Mouse (Mus musculus): Measurements from ENCODE around the gene 1700057G04Rik. TPM values are rescaled to one million over a fixed set of nuclear protein-coding genes. Genes with fewer than 3 reads are reported as not detected.
A peak's percentile ranks its signal among the peaks of the same experiment; 100 is the strongest.

Gene 1700057G04Rik
- polyA plus RNA-seq, 1 experiment from 2014 or later, result not detected

- ATAC-seq (ENCODE audit: low FRiP score, low read depth), result no peak
- H3K4me1 ChIP-seq (replicated peaks), result no peaks in the 10 kb centered on the region
- no peaks in the 10 kb centered on the region for H3K36me3 ChIP-seq
- no peaks in the 10 kb centered on the region for H3K9me3 ChIP-seq
- no peak overlapping the region for H3K4me3 ChIP-seq
- WGBS, result 78% methylated on average over 4 of the region's 4 CpGs
- H3K27ac ChIP-seq (replicated peaks), result no peak overlapping the region
- H3K27me3 ChIP-seq, result no peaks in the 10 kb centered on the region
- no peak overlapping the region for H3K9ac ChIP-seq
- H3K4me2 ChIP-seq, result no peak overlapping the region
Observed at GRCm38 (mm10) chr9:92373896-92374295, 64.7 kb downstream of the 1700057G04Rik start.

- H3K9ac ChIP-seq, result no peak overlapping the region
- H3K9me3 ChIP-seq, result no peaks in the 10 kb centered on the region
- no peak overlapping the region for H3K4me3 ChIP-seq
- H3K27me3 ChIP-seq, result no peaks in the 10 kb centered on the region
- H3K36me3 ChIP-seq, result no peaks in the 10 kb centered on the region
- H3K4me1 ChIP-seq (replicated peaks), result no peaks in the 10 kb centered on the region
- WGBS, result 61% methylated on average over 7 of the region's 7 CpGs
- H3K27ac ChIP-seq (replicated peaks), result no peak overlapping the region
- ATAC-seq (ENCODE audit: low FRiP score, low read depth), result peak; percentile 84
- H3K4me2 ChIP-seq, result no peak overlapping the region
Observed at GRCm38 (mm10) chr9:92374705-92375199, 65.6 kb downstream of the 1700057G04Rik start.

GRCm38 (mm10) chr9:92375378-92375777 lies 66.2 kb downstream of the 1700057G04Rik start:
- no peaks in the 10 kb centered on the region for H3K9me3 ChIP-seq
- H3K27me3 ChIP-seq, result no peaks in the 10 kb centered on the region
- H3K4me1 ChIP-seq (replicated peaks), result no peaks in the 10 kb centered on the region
- H3K36me3 ChIP-seq, result no peaks in the 10 kb centered on the region
- WGBS, result 69% methylated on average over 8 of the region's 8 CpGs
- no peak overlapping the region for H3K27ac ChIP-seq (replicated peaks)
- H3K4me3 ChIP-seq, result no peak overlapping the region
- no peak overlapping the region for H3K9ac ChIP-seq
- ATAC-seq (ENCODE audit: low FRiP score, low read depth), result no peak
- H3K4me2 ChIP-seq, result no peak overlapping the region

GRCm38 (mm10) chr9:92377967-92378366 lies 68.8 kb downstream of the 1700057G04Rik start:
- ATAC-seq (ENCODE audit: low FRiP score, low read depth), result no peak

GRCm38 (mm10) chr9:92379240-92379639 lies 70.1 kb downstream of the 1700057G04Rik start:
- Histone ChIP-seq H3K27me3 (no peaks in the 10 kb centered on the region), H3K9me3 (no peaks in the 10 kb centered on the region), H3K4me3 (no peak overlapping the region), H3K4me2 (no peak overlapping the region), H3K9ac (no peak overlapping the region), H3K4me1 (replicated peaks) (no peaks in the 10 kb centered on the region), H3K36me3 (no peaks in the 10 kb centered on the region), H3K27ac (replicated peaks) (no peak overlapping the region)
- ATAC-seq (ENCODE audit: low FRiP score, low read depth), result no peak
- 91% methylated on average over 5 of the region's 5 CpGs for WGBS

More at GRCm38 (mm10) chr9:92377967-92378366, 68.8 kb downstream of the 1700057G04Rik start:
- Histone ChIP-seq H3K9me3 (no peaks in the 10 kb centered on the region), H3K27me3 (no peaks in the 10 kb centered on the region), H3K9ac (no peak overlapping the region), H3K27ac (replicated peaks) (no peak overlapping the region), H3K4me3 (no peak overlapping the region), H3K4me1 (replicated peaks) (no peaks in the 10 kb centered on the region), H3K4me2 (no peak overlapping the region), H3K36me3 (no peaks in the 10 kb centered on the region)
- WGBS, result 90% methylated on average over 1 of the region's 1 CpGs

- Histone ChIP-seq H3K27me3 (no peaks in the 10 kb centered on the region), H3K36me3 (no peaks in the 10 kb centered on the region), H3K4me1 (replicated peaks) (no peaks in the 10 kb centered on the region), H3K9me3 (no peaks in the 10 kb centered on the region), H3K4me3 (no peak overlapping the region), H3K4me2 (no peak overlapping the region), H3K9ac (no peak overlapping the region), H3K27ac (replicated peaks) (no peak overlapping the region)
- no peak for ATAC-seq (ENCODE audit: low FRiP score, low read depth)
- WGBS, result 86% methylated on average over 3 of the region's 3 CpGs
Observed at GRCm38 (mm10) chr9:92383415-92383814, 74.2 kb downstream of the 1700057G04Rik start.

GRCm38 (mm10) chr9:92384401-92384800 lies 75.2 kb downstream of the 1700057G04Rik start:
- Histone ChIP-seq H3K36me3 (no peaks in the 10 kb centered on the region), H3K27me3 (no peaks in the 10 kb centered on the region), H3K4me3 (no peak overlapping the region), H3K27ac (replicated peaks) (no peak overlapping the region), H3K4me2 (no peak overlapping the region), H3K4me1 (replicated peaks) (no peaks in the 10 kb centered on the region), H3K9me3 (no peaks in the 10 kb centered on the region), H3K9ac (no peak overlapping the region)
- ATAC-seq (ENCODE audit: low FRiP score, low read depth), result no peak
- 73% methylated on average over 3 of the region's 3 CpGs for WGBS

- Histone ChIP-seq H3K4me3 (no peak overlapping the region), H3K27me3 (no peaks in the 10 kb centered on the region), H3K36me3 (no peaks in the 10 kb centered on the region), H3K4me1 (replicated peaks) (no peaks in the 10 kb centered on the region), H3K4me2 (no peak overlapping the region), H3K9me3 (no peaks in the 10 kb centered on the region), H3K27ac (replicated peaks) (no peak overlapping the region), H3K9ac (no peak overlapping the region)
- no peak for ATAC-seq (ENCODE audit: low FRiP score, low read depth)
- 90% methylated on average over 1 of the region's 1 CpGs for WGBS
Observed at GRCm38 (mm10) chr9:92385831-92386230, 76.7 kb downstream of the 1700057G04Rik start.

GRCm38 (mm10) chr9:92386871-92387270 lies 77.7 kb downstream of the 1700057G04Rik start:
- Histone ChIP-seq H3K27ac (replicated peaks) (no peak overlapping the region), H3K9ac (no peak overlapping the region), H3K4me2 (no peak overlapping the region), H3K4me1 (replicated peaks) (no peaks in the 10 kb centered on the region), H3K9me3 (no peaks in the 10 kb centered on the region), H3K27me3 (no peaks in the 10 kb centered on the region), H3K4me3 (no peak overlapping the region), H3K36me3 (no peaks in the 10 kb centered on the region)
- no peak for ATAC-seq (ENCODE audit: low FRiP score, low read depth)
- WGBS, result 77% methylated on average over 1 of the region's 1 CpGs

- ATAC-seq (ENCODE audit: low FRiP score, low read depth), result no peak
- Histone ChIP-seq H3K27ac (replicated peaks) (no peak overlapping the region), H3K4me3 (no peak overlapping the region), H3K9ac (no peak overlapping the region), H3K4me1 (replicated peaks) (no peaks in the 10 kb centered on the region), H3K4me2 (no peak overlapping the region), H3K27me3 (no peaks in the 10 kb centered on the region), H3K36me3 (no peaks in the 10 kb centered on the region), H3K9me3 (no peaks in the 10 kb centered on the region)
- WGBS, result 95% methylated on average over 1 of the region's 1 CpGs
Observed at GRCm38 (mm10) chr9:92387404-92387803, 78.2 kb downstream of the 1700057G04Rik start.

- WGBS, result 78% methylated on average over 5 of the region's 5 CpGs
- no peak overlapping the region for H3K4me2 ChIP-seq
- H3K27me3 ChIP-seq, result no peaks in the 10 kb centered on the region
- ATAC-seq (ENCODE audit: low FRiP score, low read depth), result no peak
- no peak overlapping the region for H3K27ac ChIP-seq (replicated peaks)
- H3K4me3 ChIP-seq, result no peak overlapping the region
- no peaks in the 10 kb centered on the region for H3K9me3 ChIP-seq
- H3K4me1 ChIP-seq (replicated peaks), result no peaks in the 10 kb centered on the region
- H3K36me3 ChIP-seq, result no peaks in the 10 kb centered on the region
- H3K9ac ChIP-seq, result no peak overlapping the region
Observed at GRCm38 (mm10) chr9:92402628-92403027, 93.5 kb downstream of the 1700057G04Rik start.
